Mouse (Mus musculus): ENCODE data around the gene Fiz1. TPM values are rescaled to one million over a fixed set of nuclear protein-coding genes. Genes with fewer than 3 reads are reported as not detected.

Gene Fiz1
- polyA plus RNA-seq (2015; fragmentation: Nextera tagmentation; extraction: Ambion mirVana) = 46.6 and 51.2 TPM in 2 replicates

DNA sequence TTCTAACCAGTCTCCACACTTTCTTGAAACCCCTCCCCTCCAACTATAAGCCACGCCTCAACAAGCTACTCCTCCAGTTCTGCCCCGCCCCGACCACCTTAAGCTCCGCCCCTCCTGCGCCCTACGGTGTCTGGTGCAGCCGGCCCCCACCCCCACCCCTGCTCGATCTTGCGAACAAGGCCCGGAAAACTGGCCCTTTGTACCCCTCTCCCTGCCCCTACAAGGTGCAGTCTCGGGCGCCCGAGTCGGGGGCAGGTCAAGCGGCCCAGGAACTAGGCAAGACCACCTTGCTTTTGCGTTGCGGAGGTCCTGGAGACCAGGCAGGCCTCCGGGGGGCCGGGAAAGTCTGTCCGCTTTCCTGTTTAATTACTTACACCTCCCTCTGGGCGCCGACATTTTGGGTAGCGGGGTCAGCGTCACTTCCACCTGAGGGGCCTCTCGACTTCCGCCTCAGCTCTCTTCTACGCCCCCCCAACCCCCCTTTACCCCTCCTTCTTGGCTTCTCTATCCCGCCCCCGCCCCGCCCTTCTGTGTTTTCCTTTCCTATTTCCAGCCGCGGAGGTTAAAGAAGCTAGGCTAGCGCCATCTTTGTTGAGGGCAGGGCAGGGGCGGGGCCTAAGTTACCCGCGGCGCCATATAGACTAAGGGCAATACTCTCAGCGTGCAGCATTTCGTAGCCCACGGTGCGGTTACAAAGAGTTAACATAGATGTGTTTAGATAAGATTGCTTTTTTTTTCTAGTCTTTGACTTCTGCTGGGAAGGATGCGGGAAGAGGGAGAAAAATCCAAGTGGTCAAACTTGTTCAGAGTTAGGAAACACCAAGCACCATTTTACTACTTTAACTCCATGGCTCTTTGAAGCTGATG is at the start of gene Fiz1, which contains the start of gene Zfp524:
Gene Fiz1, minus strand, starts transcription at position 447 of the 867 bp plus-strand sequence.
Gene Zfp524, plus strand, starts transcription at position 165 of the 867 bp plus-strand sequence.
- peaks cover 43% of the 10 kb centered on the region for H3K36me3 ChIP-seq (ENCODE audit: poor library complexity, severe bottlenecking)
- no peaks in the 10 kb centered on the region for H3K27me3 ChIP-seq
- peak within 1 kb of the TSS; percentile 68 for H3K4me3 ChIP-seq
- peak within 1 kb of the TSS; percentile 99 for H3K27ac ChIP-seq
- 1% methylated on average over 42 of the region's 42 CpGs for WGBS
- H3K9ac ChIP-seq = peak within 1 kb of the TSS; percentile 79
- no peaks in the 10 kb centered on the region for H3K9me3 ChIP-seq (replicated peaks)
- H3K4me1 ChIP-seq = peaks cover 12% of the 10 kb centered on the region
- H3K4me2 ChIP-seq = peak within 1 kb of the TSS; percentile 67
- peak; percentile 83 for ATAC-seq

DNA sequence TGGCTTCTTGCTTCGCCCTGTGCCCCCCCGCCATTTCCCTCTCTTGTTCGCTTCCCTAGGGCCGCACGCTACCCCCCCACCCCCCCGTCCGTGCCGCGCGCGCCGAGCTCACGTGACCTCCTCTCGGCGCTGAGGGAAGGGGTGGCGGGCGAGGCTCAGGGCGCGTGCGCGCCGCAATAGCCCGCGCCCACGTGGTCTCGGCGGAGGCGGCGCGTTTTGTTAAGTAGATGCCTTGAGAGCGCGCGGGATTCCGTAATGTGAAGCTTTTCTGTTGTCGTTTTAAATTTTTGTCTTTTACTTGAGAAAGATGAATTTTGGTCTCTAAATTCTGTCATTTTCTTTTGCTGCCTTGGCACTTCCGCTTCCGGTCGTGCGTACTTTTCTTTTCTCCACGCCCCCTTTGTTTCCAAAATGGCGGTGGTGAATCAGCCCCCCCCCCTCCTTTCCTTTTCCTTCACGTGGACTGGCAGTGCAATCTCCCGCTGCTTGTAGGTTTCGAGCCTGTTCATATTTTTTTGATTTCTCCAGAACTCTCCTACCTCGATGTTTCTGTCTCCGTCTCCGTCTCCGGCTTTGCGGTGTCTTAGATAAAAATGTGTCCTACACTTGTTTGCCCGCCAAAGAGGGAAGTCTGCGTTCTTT is 48.0 kb upstream of the Fiz1 start:
- Histone ChIP-seq H3K9me3 (replicated peaks) (no peaks in the 10 kb centered on the region), H3K27me3 (peaks cover 16% of the 10 kb centered on the region), H3K36me3 (ENCODE audit: poor library complexity, severe bottlenecking) (peaks cover 16% of the 10 kb centered on the region), H3K4me2 (peak overlapping the region; percentile 84), H3K27ac (peak overlapping the region; percentile 99), H3K9ac (peak overlapping the region; percentile 79), H3K4me1 (peaks cover 47% of the 10 kb centered on the region), H3K4me3 (peak overlapping the region; percentile 58)
- peak; percentile 49 for ATAC-seq
- WGBS = under 1% methylated on average over 45 of the region's 51 CpGs

DNA sequence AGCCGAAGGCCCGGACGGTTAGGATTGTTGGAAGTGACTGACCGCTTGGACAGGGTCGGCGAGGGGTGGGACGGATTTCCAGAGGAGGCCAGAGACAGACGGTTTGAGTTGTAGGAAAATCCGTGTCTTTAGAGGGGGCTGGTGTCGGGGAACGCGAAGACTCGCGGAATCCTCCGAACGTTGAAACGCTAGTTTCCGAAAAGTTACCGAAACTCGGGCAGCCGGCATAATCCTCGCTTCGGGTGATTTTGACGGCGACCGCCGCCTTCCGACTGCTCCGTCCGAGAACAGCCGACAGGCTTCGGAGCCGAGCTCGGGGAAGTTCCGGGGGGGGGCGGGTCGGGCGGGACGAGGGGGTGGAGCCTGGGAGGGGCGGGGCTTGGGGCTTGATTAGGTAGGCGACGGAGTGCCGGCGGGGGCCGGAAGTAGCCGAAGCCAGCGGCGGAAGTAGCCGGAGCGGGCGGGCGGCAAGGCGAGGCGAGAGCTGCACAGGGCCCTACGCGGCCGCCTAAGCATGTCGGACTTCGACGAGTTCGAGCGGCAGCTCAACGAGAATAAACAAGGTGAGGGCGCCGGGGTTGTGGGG is 47.4 kb upstream of the Fiz1 start, which contains the start of gene U2af2:
Gene U2af2, plus strand, starts transcription at position 370 of the 586 bp plus-strand sequence.
- WGBS = under 1% methylated on average over 51 of the region's 65 CpGs
- peaks cover 53% of the 10 kb centered on the region for H3K4me1 ChIP-seq

DNA sequence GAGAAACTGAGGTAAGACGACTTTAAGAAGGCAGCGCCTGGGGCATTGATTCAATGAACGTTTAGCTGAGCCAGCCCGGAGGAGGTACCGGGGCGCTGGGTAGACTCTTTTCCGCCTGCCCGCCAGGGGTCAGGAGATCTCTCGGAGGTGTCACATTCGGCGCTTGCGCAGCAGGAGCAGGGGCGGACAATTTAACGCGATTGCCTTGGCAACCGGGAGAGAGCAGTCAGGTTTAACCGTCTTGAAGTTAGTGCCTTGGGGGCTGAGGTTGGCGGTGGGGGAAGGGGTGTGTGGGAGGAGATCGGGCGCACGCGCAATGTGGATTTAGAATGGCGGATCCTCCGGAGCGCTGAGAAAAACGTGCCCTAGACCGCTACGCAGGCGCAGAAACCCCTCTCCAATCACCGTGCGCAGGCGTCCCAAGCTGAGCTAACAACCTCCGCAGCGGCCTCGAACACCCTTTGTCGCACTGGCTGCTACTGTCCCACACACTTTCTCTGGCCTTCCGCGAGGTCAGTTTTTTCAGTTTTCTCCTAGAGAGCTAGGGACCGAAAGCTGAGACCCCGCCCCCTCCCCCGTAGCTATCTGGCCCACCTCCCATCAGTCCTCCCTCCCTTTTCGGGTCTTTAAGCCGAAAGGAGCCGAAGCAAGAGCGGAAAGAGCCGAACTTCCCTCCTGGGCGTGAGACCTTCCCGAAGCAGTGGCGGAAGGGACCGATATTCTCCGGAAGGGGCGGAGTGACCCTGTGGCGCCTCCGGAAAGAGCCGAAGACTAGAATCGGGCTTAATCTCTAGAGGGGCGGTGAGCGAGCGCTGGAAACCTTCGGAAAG is 46.7 kb upstream of the Fiz1 start:
- ATAC-seq = peak; percentile 92
- H3K4me2 ChIP-seq = peak overlapping the region; percentile 84
- peak overlapping the region; percentile 58 for H3K4me3 ChIP-seq
- H3K36me3 ChIP-seq (ENCODE audit: poor library complexity, severe bottlenecking) = peaks cover 3% of the 10 kb centered on the region
- H3K9me3 ChIP-seq (replicated peaks) = no peaks in the 10 kb centered on the region
- H3K27me3 ChIP-seq = peaks cover 29% of the 10 kb centered on the region
- peaks cover 58% of the 10 kb centered on the region for H3K4me1 ChIP-seq
- WGBS = under 1% methylated on average over 58 of the region's 60 CpGs
- H3K9ac ChIP-seq = peak overlapping the region; percentile 89
- peak overlapping the region; percentile 99 for H3K27ac ChIP-seq

More for the DNA sequence above, 47.4 kb upstream of the Fiz1 start, which contains the start of gene U2af2:
- Histone ChIP-seq H3K9me3 (replicated peaks) (no peaks in the 10 kb centered on the region), H3K9ac (peak within 1 kb of the TSS; percentile 89), H3K4me2 (peak within 1 kb of the TSS; percentile 84), H3K27me3 (peaks cover 22% of the 10 kb centered on the region), H3K27ac (peak within 1 kb of the TSS; percentile 99), H3K4me3 (peak within 1 kb of the TSS; percentile 58), H3K36me3 (ENCODE audit: poor library complexity, severe bottlenecking) (peaks cover 10% of the 10 kb centered on the region)
- ATAC-seq = peak; percentile 81

DNA sequence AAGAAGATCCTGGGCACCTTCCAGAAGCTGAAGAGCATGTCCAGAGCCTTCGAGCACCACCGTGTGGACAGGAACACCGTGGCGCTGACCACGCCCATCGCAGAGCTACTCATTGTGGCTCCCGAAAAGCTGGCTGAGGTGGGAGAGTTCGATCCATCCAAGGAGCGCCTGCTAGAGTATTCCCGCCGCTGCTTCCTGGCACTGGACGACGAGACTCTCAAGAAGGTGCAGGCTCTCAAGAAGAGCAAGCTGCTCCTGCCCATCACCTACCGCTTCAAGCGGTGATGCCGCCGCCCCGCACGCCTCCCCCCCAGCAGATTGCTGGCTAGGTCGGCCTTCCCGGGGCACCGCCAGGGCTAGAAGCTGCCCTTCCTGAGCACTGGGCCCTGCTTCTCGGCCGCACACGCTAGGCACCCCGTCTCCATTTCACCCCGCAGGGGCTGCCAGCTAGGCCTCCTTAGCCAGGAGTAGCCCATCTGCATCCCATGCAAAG is 45.8 kb upstream of the Fiz1 start:
- 3% methylated on average over 27 of the region's 27 CpGs for WGBS
- H3K9ac ChIP-seq = peak overlapping the region; percentile 89
- peak overlapping the region; percentile 84 for H3K4me2 ChIP-seq
- H3K27me3 ChIP-seq = peaks cover 38% of the 10 kb centered on the region
- peak overlapping the region; percentile 58 for H3K4me3 ChIP-seq
- H3K4me1 ChIP-seq = peaks cover 51% of the 10 kb centered on the region
- H3K9me3 ChIP-seq (replicated peaks) = no peaks in the 10 kb centered on the region
- peak overlapping the region; percentile 99 for H3K27ac ChIP-seq
- ATAC-seq = no peak
- H3K36me3 ChIP-seq (ENCODE audit: poor library complexity, severe bottlenecking) = no peaks in the 10 kb centered on the region

DNA sequence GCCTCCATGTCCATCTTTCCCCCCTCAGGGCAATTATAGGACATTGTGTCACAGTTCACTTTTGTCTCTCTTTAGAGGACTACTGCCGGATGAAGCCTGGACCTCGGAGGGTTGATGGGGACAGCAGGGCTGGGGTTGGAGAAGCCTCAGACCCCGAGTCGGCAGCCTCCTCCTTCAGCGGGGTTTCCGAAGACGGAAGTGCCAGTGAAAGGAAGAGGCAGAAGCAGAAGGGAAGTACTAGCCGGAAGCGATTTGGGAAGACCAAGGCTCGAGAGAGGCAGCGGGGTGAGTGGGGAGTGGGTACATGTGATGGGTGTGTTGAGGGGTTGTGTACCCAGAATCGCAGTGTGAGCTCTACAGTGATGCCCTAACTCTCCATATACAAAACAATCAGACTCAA is 44.9 kb upstream of the Fiz1 start:
- no peak for ATAC-seq
- WGBS = 88% methylated on average over 12 of the region's 12 CpGs

DNA sequence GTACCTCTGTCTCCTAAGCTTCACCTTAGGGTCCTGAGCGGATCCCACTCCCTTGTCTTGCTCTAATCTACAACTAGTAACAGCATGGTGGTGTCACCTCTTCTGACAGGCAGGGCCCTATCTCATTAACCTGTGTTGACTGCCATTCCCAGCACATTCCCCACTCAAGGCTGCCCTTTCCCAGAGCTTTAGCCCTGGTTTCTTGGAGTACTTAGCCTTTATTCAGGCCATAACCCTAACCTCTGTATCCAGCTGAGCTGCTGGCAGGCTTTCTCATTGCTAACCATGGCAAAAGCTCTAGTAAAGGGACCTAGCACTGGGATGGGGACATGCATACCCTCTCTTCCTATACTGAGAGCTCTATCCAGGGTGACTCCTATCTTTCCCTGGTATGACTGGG is 44.1 kb upstream of the Fiz1 start:
- no peak overlapping the region for H3K9ac ChIP-seq
- peaks cover 49% of the 10 kb centered on the region for H3K4me1 ChIP-seq
- H3K27ac ChIP-seq = no peak overlapping the region
- H3K4me2 ChIP-seq = no peak overlapping the region
- peaks cover 54% of the 10 kb centered on the region for H3K27me3 ChIP-seq
- no peaks in the 10 kb centered on the region for H3K36me3 ChIP-seq (ENCODE audit: poor library complexity, severe bottlenecking)
- no peaks in the 10 kb centered on the region for H3K9me3 ChIP-seq (replicated peaks)
- WGBS = 96% methylated on average over 1 of the region's 1 CpGs
- ATAC-seq = no peak
- H3K4me3 ChIP-seq = no peak overlapping the region

More for the DNA sequence above, 44.9 kb upstream of the Fiz1 start:
- H3K27me3 ChIP-seq = peaks cover 46% of the 10 kb centered on the region
- H3K4me2 ChIP-seq = no peak overlapping the region
- no peak overlapping the region for H3K9ac ChIP-seq
- H3K27ac ChIP-seq = peak overlapping the region; percentile 99
- H3K36me3 ChIP-seq (ENCODE audit: poor library complexity, severe bottlenecking) = no peaks in the 10 kb centered on the region
- 0 out of 2 replicates have a peak overlapping the region, but pooled peaks have one; percentile 2 for H3K4me3 ChIP-seq
- peaks cover 49% of the 10 kb centered on the region for H3K4me1 ChIP-seq
- H3K9me3 ChIP-seq (replicated peaks) = no peaks in the 10 kb centered on the region

DNA sequence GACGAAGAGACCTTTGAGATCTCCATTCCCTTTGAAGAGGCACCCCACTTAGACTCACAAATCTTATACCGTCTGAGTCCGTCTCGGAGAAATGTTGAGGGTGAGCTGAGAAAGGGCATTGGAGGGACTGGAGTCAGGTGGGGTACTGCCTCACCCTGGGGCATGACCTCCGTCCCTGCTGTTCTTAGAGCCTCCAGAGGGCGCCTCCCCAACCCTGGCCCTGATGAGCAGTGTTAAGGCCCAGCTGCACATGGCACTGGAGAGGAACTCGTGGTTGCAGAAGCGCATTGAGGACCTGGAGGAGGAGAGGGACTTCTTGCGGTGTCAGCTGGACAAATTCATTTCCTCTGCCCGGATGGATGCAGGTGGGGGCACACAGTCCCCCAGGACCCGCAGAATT is 43.3 kb upstream of the Fiz1 start:
- H3K4me3 ChIP-seq = peak overlapping the region; percentile 51
- no peak overlapping the region for H3K9ac ChIP-seq
- no peaks in the 10 kb centered on the region for H3K9me3 ChIP-seq (replicated peaks)
- ATAC-seq = no peak
- no peaks in the 10 kb centered on the region for H3K36me3 ChIP-seq (ENCODE audit: poor library complexity, severe bottlenecking)
- peaks cover 63% of the 10 kb centered on the region for H3K27me3 ChIP-seq
- WGBS = 29% methylated on average over 11 of the region's 11 CpGs
- no peak overlapping the region for H3K27ac ChIP-seq
- H3K4me2 ChIP-seq = peak overlapping the region; percentile 71
- peaks cover 52% of the 10 kb centered on the region for H3K4me1 ChIP-seq

DNA sequence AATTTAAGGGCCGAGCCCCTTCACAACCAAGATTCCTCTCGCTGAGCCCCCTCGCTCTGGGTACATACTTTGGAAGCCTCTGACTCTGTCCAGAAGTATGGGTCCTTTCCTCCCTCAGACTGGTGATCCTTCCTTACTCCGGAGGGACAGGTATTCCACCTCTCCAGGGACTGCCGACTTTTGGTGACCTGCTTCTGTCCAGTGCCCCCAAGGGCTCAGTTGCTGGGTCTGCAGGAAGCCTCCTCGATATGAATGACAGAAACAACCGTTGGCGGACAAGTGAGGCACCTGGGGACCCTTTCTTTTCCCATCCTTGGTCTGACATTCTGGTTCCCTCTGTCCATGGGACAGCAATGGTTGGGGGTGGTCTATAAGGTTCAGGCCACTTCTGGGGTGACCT is 42.9 kb upstream of the Fiz1 start:
- WGBS = 40% methylated on average over 8 of the region's 8 CpGs
- Histone ChIP-seq H3K9ac (peak overlapping the region; percentile 74), H3K4me1 (peaks cover 56% of the 10 kb centered on the region), H3K27me3 (peaks cover 67% of the 10 kb centered on the region), H3K27ac (no peak overlapping the region), H3K4me3 (peak overlapping the region; percentile 51), H3K36me3 (ENCODE audit: poor library complexity, severe bottlenecking) (no peaks in the 10 kb centered on the region), H3K9me3 (replicated peaks) (no peaks in the 10 kb centered on the region), H3K4me2 (peak overlapping the region; percentile 71)
- no peak for ATAC-seq

DNA sequence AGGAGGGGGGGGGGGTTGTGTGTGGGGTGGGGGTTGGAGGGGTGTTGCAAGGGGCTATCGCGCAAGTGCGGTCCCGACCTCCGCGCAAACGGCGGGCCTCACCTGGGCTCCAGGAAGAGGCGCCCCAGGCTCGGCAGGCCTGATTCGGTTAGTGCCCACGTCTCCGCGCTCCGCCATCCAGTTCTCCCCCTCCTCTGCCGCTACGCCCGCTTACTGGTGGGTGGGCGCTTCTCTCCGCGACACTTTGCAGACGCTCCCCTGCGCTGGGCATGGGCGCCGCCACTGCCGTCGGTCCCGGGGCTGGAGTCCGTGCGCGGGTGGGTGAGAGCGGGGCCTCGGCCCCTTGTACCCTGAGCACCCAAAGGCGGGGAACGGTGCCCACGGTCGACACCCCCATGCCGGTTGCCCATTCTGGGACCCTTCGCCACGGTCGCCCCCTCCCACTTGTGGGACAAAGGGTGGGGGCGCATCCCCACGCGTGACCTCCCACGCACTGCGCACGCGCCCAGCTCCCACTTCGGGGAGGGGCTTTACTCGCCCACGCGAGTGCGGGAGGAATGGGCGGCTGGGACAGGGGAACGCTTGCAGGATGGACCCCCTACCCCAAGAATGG is 42.3 kb upstream of the Fiz1 start:
- Histone ChIP-seq H3K9ac (peak overlapping the region; percentile 74), H3K27me3 (peaks cover 72% of the 10 kb centered on the region), H3K4me2 (peak overlapping the region; percentile 71), H3K27ac (no peak overlapping the region), H3K4me3 (peak overlapping the region; percentile 51), H3K9me3 (replicated peaks) (no peaks in the 10 kb centered on the region), H3K36me3 (ENCODE audit: poor library complexity, severe bottlenecking) (no peaks in the 10 kb centered on the region), H3K4me1 (peaks cover 62% of the 10 kb centered on the region)
- 1% methylated on average over 55 of the region's 55 CpGs for WGBS
- no peak for ATAC-seq
